Mouse (Mus musculus): ENCODE results near the gene Pomp. TPM values are rescaled to one million over a fixed set of nuclear protein-coding genes. Genes with fewer than 3 reads are reported as not detected.
"Not testable (repeated sequence)": the region's sequence is repeated elsewhere in the genome, so short reads cannot be mapped to it uniquely, and the experiment has no call there.

The Pomp gene
- total RNA-seq, 2 experiments from 2014 or later, result 144 to 149 TPM

DNA sequence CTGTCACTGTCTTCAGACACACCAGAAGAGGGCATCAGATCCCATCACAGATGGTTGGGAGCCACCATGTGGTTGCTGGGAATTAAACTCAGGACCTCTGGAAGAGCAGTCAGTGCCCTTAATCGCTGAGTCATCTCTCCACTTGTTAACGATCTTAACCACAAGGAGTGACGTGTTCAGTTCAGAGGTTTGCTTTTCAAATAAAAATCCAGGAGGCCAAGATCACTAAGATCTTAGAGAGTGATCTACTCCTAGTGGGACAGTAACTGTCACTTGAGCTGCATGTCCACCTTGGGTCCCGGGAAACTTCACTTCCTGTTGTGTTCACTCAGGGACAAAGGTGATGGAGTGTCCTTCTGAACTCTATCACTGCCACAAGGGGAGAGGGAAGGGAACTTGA is 36.2 kb downstream of the Pomp start:
- not testable (repeated sequence) for DNase-seq (ENCODE audit: low spot score in 2 of 2)

DNA sequence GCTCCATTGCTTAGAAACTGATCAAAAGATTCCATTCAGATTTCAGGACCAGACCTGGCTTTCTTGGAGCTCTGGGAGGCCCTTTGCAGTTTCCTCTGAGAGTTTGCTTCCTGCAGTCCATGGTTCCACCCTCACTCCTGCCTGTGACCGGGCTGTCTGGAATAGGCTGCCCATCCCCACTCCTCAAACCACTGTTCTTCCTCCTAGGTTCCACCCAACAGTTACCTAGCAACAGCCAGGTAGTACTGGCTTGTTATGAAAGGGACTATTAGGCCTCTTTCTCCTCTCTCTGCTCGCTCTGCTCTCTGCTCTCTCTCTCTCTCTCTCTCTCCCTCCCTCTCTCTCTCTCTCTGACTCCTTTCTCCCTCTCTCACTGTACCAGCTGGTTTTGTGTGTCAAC is 38.0 kb downstream of the Pomp start:
- no peak for DNase-seq (ENCODE audit: low spot score in 2 of 2)

DNA sequence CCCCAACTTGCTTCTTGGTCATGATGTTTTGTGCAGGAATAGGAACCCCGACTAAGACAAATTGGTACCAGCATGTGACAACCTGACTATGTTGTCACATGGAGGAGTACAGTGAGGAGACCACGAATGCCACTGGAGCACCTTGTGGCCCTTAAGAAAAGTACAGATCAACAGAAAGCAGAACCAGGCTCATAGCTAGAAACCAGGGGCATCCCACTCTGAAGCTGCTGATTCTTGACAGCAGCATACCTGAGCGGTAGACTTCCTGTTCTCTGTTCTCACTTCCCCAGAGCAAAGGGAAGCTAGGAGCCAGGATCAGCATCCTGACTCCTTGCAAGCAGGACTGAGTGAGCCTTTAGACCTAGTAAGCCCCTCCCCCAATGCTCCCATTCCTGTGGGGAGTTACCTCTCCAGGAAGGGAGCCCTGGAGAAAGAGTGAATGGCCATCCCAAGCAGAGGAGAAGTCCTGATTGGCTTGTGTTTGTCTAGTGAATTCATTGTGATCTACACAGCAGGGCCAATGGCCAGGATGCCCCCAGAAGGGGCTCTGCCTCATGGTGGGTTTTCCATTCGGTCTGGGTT is 38.8 kb downstream of the Pomp start:
- DNase-seq (ENCODE audit: low spot score in 2 of 2), result no peak

- DNase-seq (ENCODE audit: low spot score in 2 of 2), result no peak
Observed at GRCm38 (mm10) chr5:147902008-147902757, 41.9 kb downstream of the Pomp start.

GRCm38 (mm10) chr5:147903166-147903565 is 42.9 kb downstream of the Pomp start:
- DNase-seq (ENCODE audit: low spot score in 2 of 2), result no peak

GRCm38 (mm10) chr5:147907144-147907543 is 46.9 kb downstream of the Pomp start:
- no peak for DNase-seq (ENCODE audit: low spot score in 2 of 2)

DNA sequence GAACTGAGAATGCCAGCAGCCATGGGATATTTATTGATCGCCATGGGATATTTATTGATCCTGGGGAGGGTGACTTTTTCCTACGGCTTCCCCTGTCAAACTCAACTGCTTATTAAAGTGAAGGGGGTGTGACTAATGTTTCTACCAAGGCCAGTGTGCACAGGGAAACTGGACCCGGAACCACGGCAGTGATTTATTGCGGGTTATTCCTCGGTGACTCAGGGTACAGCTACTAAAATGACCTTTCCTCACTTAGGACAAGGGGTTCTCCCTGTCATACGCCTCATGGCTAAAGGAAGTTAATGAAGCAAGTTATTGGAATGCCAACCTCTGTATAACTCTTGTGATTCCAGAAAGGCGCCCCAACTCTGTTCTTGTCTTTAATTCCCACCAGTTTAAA is 47.6 kb downstream of the Pomp start:
- no peak for DNase-seq (ENCODE audit: low spot score in 2 of 2)

- DNase-seq (ENCODE audit: low spot score in 2 of 2), result no peak
Observed at GRCm38 (mm10) chr5:147910807-147911509, 50.7 kb downstream of the Pomp start.

DNA sequence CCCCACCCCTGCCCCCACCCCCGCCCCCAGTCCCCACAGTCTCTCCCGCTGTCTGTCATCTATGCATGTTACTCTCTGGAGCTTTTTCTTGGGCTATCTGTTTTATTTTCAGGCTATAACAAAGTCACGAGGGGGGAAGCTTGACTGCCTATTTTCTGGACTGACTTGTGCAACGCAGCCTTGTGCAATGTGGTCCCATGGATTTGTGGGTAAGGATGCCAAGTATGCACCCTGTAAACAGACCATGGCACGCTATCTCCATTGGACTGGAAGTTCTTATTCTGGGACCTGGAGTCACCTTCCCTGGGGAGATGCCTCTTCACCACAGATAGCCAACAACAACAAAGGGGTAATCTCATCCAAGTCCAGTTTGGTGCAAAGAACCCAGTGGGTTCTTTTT is 51.5 kb downstream of the Pomp start:
- DNase-seq (ENCODE audit: low spot score in 2 of 2), result no peak

- no peak for DNase-seq (ENCODE audit: low spot score in 2 of 2)
Observed at GRCm38 (mm10) chr5:147913241-147913842, 53.1 kb downstream of the Pomp start.

DNA sequence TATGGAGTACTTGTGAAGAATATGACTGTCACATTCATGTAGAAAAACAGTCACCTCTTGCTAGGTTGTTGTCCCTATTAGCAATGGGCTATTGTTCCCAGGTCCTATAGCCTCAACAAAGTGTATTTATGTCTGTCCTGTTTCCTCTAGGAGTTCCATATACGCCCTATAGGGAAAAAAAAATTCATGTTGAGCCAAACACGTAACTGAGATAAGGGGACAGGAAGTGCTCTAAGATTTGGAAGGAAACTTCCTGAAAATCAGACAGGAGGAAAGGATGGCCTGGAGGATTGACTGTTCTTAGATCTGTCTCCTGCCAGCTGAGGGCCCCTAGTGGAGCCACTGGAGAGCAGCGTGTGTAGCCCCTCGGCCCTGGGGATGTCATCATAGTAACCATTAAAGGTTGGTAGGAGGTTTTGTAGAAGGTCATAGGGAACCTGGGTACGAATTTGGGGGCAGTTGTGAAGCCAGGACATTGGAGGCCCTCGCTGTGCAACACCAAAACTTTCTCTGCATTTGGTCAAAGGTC is 54.8 kb downstream of the Pomp start:
- DNase-seq (ENCODE audit: low spot score in 2 of 2), result no peak

DNA sequence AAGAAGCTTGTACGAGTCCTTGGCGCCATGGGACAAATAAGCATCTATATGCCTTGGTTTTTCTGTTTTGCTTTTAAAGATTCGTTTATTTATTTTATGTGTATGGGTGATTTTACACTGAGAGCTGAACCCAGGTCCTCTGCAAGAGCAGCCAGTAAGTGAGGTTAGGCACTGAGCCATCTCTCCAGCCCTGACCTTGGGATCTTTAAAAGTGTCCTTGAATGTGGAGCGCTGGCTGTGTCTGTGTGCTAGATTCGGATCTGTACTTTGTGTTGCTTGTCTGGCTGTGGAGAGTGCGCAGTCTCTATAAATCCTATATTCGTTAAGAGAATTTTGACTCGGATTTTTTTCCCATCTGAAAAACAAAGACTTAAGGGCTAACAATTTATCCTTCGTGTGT is 55.9 kb downstream of the Pomp start:
- DNase-seq (ENCODE audit: low spot score in 2 of 2), result no peak

DNA sequence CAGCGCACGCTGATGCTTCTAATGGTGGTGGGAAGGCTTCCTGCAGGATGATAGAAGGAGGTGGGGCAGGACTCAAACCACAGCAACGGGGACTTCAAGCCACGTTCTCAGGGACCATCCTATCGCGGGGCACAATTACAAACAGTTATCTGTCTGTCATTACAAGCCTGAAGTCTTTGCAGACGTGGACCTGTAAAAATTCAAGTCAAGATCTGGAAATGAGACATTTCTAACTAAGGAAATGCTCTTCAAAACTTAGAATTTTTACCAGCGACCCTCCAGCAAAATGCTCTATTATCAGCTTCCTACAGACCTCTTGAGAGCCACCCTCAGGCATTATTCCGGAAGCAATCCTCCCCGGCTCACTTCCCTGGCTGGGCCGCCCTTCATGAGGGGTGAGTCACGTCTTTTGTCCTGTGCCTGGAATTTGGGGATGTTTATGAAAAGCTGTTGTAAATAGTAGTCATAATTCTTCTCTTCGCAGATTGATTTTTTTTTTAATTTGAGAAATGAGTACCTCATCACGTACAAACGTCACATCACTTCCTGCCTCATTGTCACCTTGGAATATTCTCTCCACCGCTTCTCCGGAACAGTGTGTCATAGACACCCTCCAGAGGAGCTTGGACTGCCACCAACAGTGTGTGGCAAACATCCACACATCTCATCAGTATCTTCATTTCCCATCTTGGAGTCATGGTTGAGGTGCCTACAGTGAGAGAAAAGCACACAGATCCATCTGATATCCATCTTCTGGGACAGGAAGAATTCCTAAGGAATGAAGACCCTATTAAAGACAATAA is 58.0 kb downstream of the Pomp start:
- no peak for DNase-seq (ENCODE audit: low spot score in 2 of 2)

GRCm38 (mm10) chr5:147924621-147925020 is 64.4 kb downstream of the Pomp start:
- no peak for DNase-seq (ENCODE audit: low spot score in 2 of 2)

Other genes starting within 250 kb of the Pomp start
- gene Flt1, start 134.4 kb upstream of the Pomp start, total RNA-seq (2021), result 10 to 100 TPM; 30.4 to 32.0 TPM
- 1 to 10 TPM; 8.3 to 8.5 TPM for gene Slc46a3, start 34.4 kb downstream of the Pomp start, total RNA-seq (2021)
- 10 to 100 TPM; 32.9 to 35.6 TPM for gene Mtus2, start 96.9 kb downstream of the Pomp start, total RNA-seq (2021)